In the genomic region with DNA sequence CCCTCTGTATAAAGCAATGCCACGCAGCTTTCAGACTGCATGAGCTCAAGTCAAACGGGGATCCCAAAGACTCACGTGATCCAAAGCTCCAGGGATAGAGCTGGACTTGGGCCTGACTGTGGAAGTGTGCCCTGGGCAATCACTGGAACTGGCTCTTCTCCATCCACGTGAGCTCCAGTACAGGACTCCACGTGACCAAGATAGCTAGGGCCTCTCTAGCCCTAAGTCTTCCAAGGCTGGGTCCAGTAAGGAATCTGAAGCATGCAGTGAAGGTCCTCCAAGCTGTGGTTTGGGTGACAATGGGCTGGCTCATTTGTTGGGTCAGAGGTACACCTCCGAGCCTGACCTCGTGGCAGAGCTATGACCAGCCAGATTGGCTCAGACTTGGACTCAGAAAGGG, we compare ENCODE assay signal across 16 mouse cellular contexts. TPM values are rescaled to one million over a fixed set of nuclear protein-coding genes. Genes with fewer than 3 reads are reported as not detected.
DNase-seq lines count a peak whose midpoint lies in the region; ATAC-seq and TF ChIP-seq lines count a peak whose summit lies in the region.
"Had no signal": no experiment of that assay in that cellular context is flagged by ENCODE, and none has a peak within 500 bp of the region (broad histone marks: within the 10 kb centered on the region; RNA-seq: fewer than 3 reads in every experiment).

No protein-coding gene starts in this region.

- peak; percentile 71 for DNase-seq in adrenal gland, adult 2 months
- DNase-seq in adrenal gland, postnatal 4 days (ENCODE audit: low spot score in 2 of 2), result no peak
- DNase-seq in kidney, adult 2 months, result peak; percentile 95
- DNase-seq in adrenal gland, postnatal 25 days, result peak; percentile 31
- DNase-seq in kidney, postnatal 14 days, result peak; percentile 81
- DNase-seq: cerebellum, postnatal 25 days; gastrocnemius, adult 2 months had no signal

- TF ChIP-seq POLR2A in kidney, adult 2 months (IDR thresholded peaks at IDR 0.05; ENCODE audit: low read depth, low read length), result no peak

- no peak overlapping the region for H3K9ac ChIP-seq in kidney, embryonic 15.5 days
- no peak overlapping the region for H3K9ac ChIP-seq in intestine, embryonic 15.5 days
- H3K9ac ChIP-seq: embryonic facial prominence, embryonic 12.5 days; limb, embryonic 15.5 days; midbrain, embryonic 13.5 days; neural tube, embryonic 12.5 days had no signal

- no peak overlapping the region for H3K4me3 ChIP-seq in kidney, adult 2 months (ENCODE audit: insufficient read depth, low read depth, low read length)
- H3K4me3 ChIP-seq in kidney, embryonic 15.5 days (replicated peaks), result no peak overlapping the region
- no peak overlapping the region for H3K4me3 ChIP-seq in intestine, embryonic 15.5 days (replicated peaks)
- H3K4me3 ChIP-seq: embryonic facial prominence, embryonic 12.5 days; gastrocnemius, adult 2 months; hindbrain, embryonic 10.5 days; limb, embryonic 15.5 days; midbrain, embryonic 13.5 days; neural tube, embryonic 12.5 days had no signal

- H3K27ac ChIP-seq in kidney, adult 2 months (ENCODE audit: insufficient read depth, low read depth, low read length), result peak overlapping the region; percentile 57
- H3K27ac ChIP-seq in kidney, embryonic 15.5 days, result no peak overlapping the region
- H3K27ac ChIP-seq in intestine, embryonic 15.5 days, result no peak overlapping the region
- H3K27ac ChIP-seq: embryonic facial prominence, embryonic 12.5 days; gastrocnemius, adult 2 months; hindbrain, embryonic 10.5 days; limb, embryonic 15.5 days; midbrain, embryonic 13.5 days; neural tube, embryonic 12.5 days; stomach, postnatal 0 days had no signal

- no peak for ATAC-seq in kidney, embryonic 15.5 days (replicated peaks; ENCODE audit: low FRiP score)
- no peak for ATAC-seq in monocyte, adult 5-6 weeks (replicated peaks; ENCODE audit: insufficient number of reproducible peaks, low FRiP score, low TSS enrichment, poor library complexity, severe bottlenecking)
- no peak for ATAC-seq in intestine, embryonic 15.5 days
- ATAC-seq: midbrain, embryonic 13.5 days had no signal

- H3K9me3 ChIP-seq in kidney, embryonic 15.5 days (replicated peaks), result no peaks in the 10 kb centered on the region
- H3K9me3 ChIP-seq in intestine, embryonic 15.5 days, result no peaks in the 10 kb centered on the region
- H3K9me3 ChIP-seq: embryonic facial prominence, embryonic 12.5 days; hindbrain, embryonic 10.5 days; limb, embryonic 15.5 days; midbrain, embryonic 13.5 days; neural tube, embryonic 12.5 days had no signal

- no peak overlapping the region for H3K4me2 ChIP-seq in kidney, embryonic 15.5 days
- H3K4me2 ChIP-seq in intestine, embryonic 15.5 days (replicated peaks), result no peak overlapping the region
- H3K4me2 ChIP-seq: embryonic facial prominence, embryonic 12.5 days; limb, embryonic 15.5 days; midbrain, embryonic 13.5 days; neural tube, embryonic 12.5 days had no signal

- no peak for TF ChIP-seq CTCF in kidney, adult 2 months (conservative IDR thresholded peaks at IDR 0.05; ENCODE audit: insufficient read depth, insufficient read length, low read depth, low read length)

- no peaks in the 10 kb centered on the region for H3K36me3 ChIP-seq in kidney, adult 2 months (ENCODE audit: control insufficient read depth, insufficient read depth, low read length)
- H3K36me3 ChIP-seq in kidney, embryonic 15.5 days, result no peaks in the 10 kb centered on the region
- H3K36me3 ChIP-seq in intestine, embryonic 15.5 days, result no peaks in the 10 kb centered on the region
- H3K36me3 ChIP-seq: embryonic facial prominence, embryonic 12.5 days; hindbrain, embryonic 10.5 days; limb, embryonic 15.5 days; midbrain, embryonic 13.5 days; neural tube, embryonic 12.5 days had no signal

- no peaks in the 10 kb centered on the region for H3K27me3 ChIP-seq in kidney, adult 2 months (replicated peaks; ENCODE audit: control insufficient read depth, insufficient read depth, low read length)
- peaks cover 3% of the 10 kb centered on the region; the same call in 1 of the 2 replicates for H3K27me3 ChIP-seq in kidney, embryonic 15.5 days
- H3K27me3 ChIP-seq in intestine, embryonic 15.5 days (replicated peaks), result no peaks in the 10 kb centered on the region
- H3K27me3 ChIP-seq: embryonic facial prominence, embryonic 12.5 days; neural tube, embryonic 12.5 days had no signal

- H3K4me1 ChIP-seq in kidney, adult 2 months (ENCODE audit: control insufficient read depth, insufficient read depth, low read length), result peaks cover 21% of the 10 kb centered on the region
- no peaks in the 10 kb centered on the region for H3K4me1 ChIP-seq in kidney, embryonic 15.5 days
- no peaks in the 10 kb centered on the region for H3K4me1 ChIP-seq in intestine, embryonic 15.5 days (replicated peaks)
- H3K4me1 ChIP-seq: embryonic facial prominence, embryonic 12.5 days; hindbrain, embryonic 10.5 days; limb, embryonic 15.5 days; neural tube, embryonic 12.5 days had no signal

- 48% methylated on average over 7 of the region's 7 CpGs for WGBS in kidney, adult 2 months
- WGBS in kidney, embryonic 15.5 days, result 87% methylated on average over 7 of the region's 7 CpGs
- 81% methylated on average over 7 of the region's 7 CpGs for WGBS in intestine, embryonic 15.5 days

RNA-seq across cellular contexts. Expression of a gene that starts 11.5 kb away (rescaled TPM):
- 10 to 100 TPM; 20.8 to 23.7 TPM for total RNA-seq in adrenal gland, adult 2 months (2021)
- polyA plus RNA-seq in adrenal gland, adult 2 months (2012; rRNA removed), result 13.0 and 15.7 TPM in 2 replicates
- total RNA-seq in adrenal gland, postnatal 4 days (2021), result 10 to 100 TPM; 38.7 to 40.8 TPM
- 42.4 and 44.3 TPM in 2 replicates for polyA plus RNA-seq in kidney, adult 2 months (2012; rRNA removed)
- 8.6 and 9.9 TPM in 2 replicates for polyA plus RNA-seq in kidney, embryonic 15.5 days (2015; fragmentation: Nextera tagmentation; extraction: Ambion mirVana)
- 23.7 and 27.3 TPM in 2 replicates for total RNA-seq in adrenal gland, postnatal 25 days (2021)
- 4.6 to 9.1 TPM (median 5.0 TPM) in 3 replicates for total RNA-seq in monocyte, adult 5-6 weeks (2017)
- polyA plus RNA-seq in intestine, embryonic 15.5 days (2015; fragmentation: Nextera tagmentation; extraction: Ambion mirVana), result 10.1 and 11.5 TPM in 2 replicates

Comparison
In these comparisons a context has a peak if more than half of its experiments do, and no peak if none do; other contexts are left out.
1. DNase-seq: peak in adrenal gland, adult 2 months (single experiment), kidney, adult 2 months (single experiment), adrenal gland, postnatal 25 days (single experiment) and kidney, postnatal 14 days (single experiment); none in adrenal gland, postnatal 4 days (0 of 2).